In the genomic region with DNA sequence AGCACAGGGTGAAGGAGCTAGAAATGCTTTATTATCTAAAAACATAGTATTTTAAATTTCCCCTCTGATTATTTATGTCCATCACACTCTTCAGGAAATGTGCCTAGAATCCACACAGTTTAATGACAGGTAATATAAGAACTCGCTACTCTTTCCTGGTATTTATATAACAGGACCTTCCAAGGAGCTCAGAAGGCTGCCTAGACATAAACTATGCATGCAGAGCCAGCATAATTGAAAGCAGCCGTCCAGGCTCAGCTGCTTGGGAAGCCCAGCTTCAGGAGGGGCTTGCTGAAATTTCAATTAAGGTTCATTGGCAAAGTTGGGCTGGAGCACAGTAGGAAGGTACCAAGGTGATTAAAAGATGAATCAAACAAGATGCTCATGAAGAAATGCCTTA, we compare ENCODE assay signal across 7 mouse cellular contexts. TPM values are rescaled to one million over a fixed set of nuclear protein-coding genes. Genes with fewer than 3 reads are reported as not detected.
DNase-seq lines count a peak whose midpoint lies in the region; ATAC-seq and TF ChIP-seq lines count a peak whose summit lies in the region.

No protein-coding gene starts in this region.

- TF ChIP-seq POLR2A in testis, adult 2 months (IDR thresholded peaks at IDR 0.05; ENCODE audit: control insufficient read depth, low read depth, low read length): no peak

- H3K9ac ChIP-seq in heart, embryonic 16.5 days (ENCODE audit: low read length): peak overlapping the region; percentile 76
- H3K9ac ChIP-seq in liver, embryonic 15.5 days: no peak overlapping the region

- H3K4me1 ChIP-seq in testis, adult 2 months (ENCODE audit: control insufficient read depth, insufficient read depth, low read length): no peaks in the 10 kb centered on the region; the same call in 1 of the 2 replicates
- H3K4me1 ChIP-seq in heart, embryonic 16.5 days (ENCODE audit: control insufficient read depth, insufficient read depth, low read length): peaks cover 14% of the 10 kb centered on the region
- H3K4me1 ChIP-seq in liver, embryonic 15.5 days (replicated peaks): peaks cover 6% of the 10 kb centered on the region; the same call in 1 of the 2 replicates

- H3K9me3 ChIP-seq in heart, embryonic 16.5 days (replicated peaks; ENCODE audit: control insufficient read depth, low read length): no peaks in the 10 kb centered on the region
- no peaks in the 10 kb centered on the region for H3K9me3 ChIP-seq in liver, embryonic 15.5 days (replicated peaks)

- H3K4me3 ChIP-seq in testis, adult 2 months (ENCODE audit: control insufficient read depth, low read depth, low read length): no peak overlapping the region; the same call in 1 of the 2 replicates
- H3K4me3 ChIP-seq in heart, embryonic 16.5 days (ENCODE audit: low read length): peak overlapping the region; percentile 66
- H3K4me3 ChIP-seq in liver, embryonic 15.5 days (replicated peaks): peak overlapping the region; percentile 49

- no peak for DNase-seq in testis, postnatal 10 days (ENCODE audit: low spot score)
- no peak for DNase-seq in layer of hippocampus, adult 18-20 months (ENCODE audit: low spot score in 2 of 2)
- no peak for DNase-seq in left cerebral cortex, adult 18-20 months (ENCODE audit: low spot score in 2 of 2)
- DNase-seq in cerebellum, adult 11-12 months: no peak

- no peaks in the 10 kb centered on the region for H3K36me3 ChIP-seq in testis, adult 2 months (ENCODE audit: control insufficient read depth, insufficient read depth, low read length)
- peaks cover 10% of the 10 kb centered on the region for H3K36me3 ChIP-seq in heart, embryonic 16.5 days (ENCODE audit: control insufficient read depth, insufficient read depth)
- 0 out of 2 replicates have a peak, but pooled peaks cover 7% of the 10 kb centered on the region for H3K36me3 ChIP-seq in liver, embryonic 15.5 days (replicated peaks)

- ATAC-seq in heart, embryonic 16.5 days (replicated peaks; ENCODE audit: extremely low read depth, insufficient read depth, low FRiP score): no peak
- ATAC-seq in liver, embryonic 15.5 days (ENCODE audit: insufficient read depth): no peak

- TF ChIP-seq CTCF in testis, adult 2 months (IDR thresholded peaks at IDR 0.05; ENCODE audit: control insufficient read depth, insufficient read depth, insufficient replicate concordance, low read depth, low read length): no peak

- H3K4me2 ChIP-seq in heart, embryonic 16.5 days (ENCODE audit: low read depth, low read length): peak overlapping the region; percentile 81
- H3K4me2 ChIP-seq in liver, embryonic 15.5 days: peak overlapping the region; percentile 41

- H3K27ac ChIP-seq in testis, adult 2 months (ENCODE audit: control insufficient read depth, insufficient read depth, low read depth, low read length): peak overlapping the region; percentile 53; the same call in 1 of the 2 replicates
- peak overlapping the region; percentile 95 for H3K27ac ChIP-seq in heart, embryonic 16.5 days (ENCODE audit: low read length)
- 0 out of 2 replicates have a peak overlapping the region, but pooled peaks have one; percentile 57 for H3K27ac ChIP-seq in liver, embryonic 15.5 days (replicated peaks)

- 19% methylated on average over 2 of the region's 2 CpGs for WGBS in heart, embryonic 16.5 days
- WGBS in liver, embryonic 15.5 days (ENCODE audit: insufficient replicate concordance): 33% methylated on average over 2 of the region's 2 CpGs

- no peaks in the 10 kb centered on the region for H3K27me3 ChIP-seq in testis, adult 2 months (ENCODE audit: control insufficient read depth, insufficient read depth, low read length)
- no peaks in the 10 kb centered on the region for H3K27me3 ChIP-seq in heart, embryonic 16.5 days (ENCODE audit: control insufficient read depth, insufficient read depth, low read length)
- H3K27me3 ChIP-seq in liver, embryonic 15.5 days: no peaks in the 10 kb centered on the region

RNA-seq across cellular contexts. Expression of a gene that starts 2.2 kb away (rescaled TPM):
- 21.9 and 39.0 TPM in 2 replicates for polyA plus RNA-seq in testis, adult 2 months (2012; rRNA removed)
- 94.8 and 97.3 TPM in 2 replicates for polyA plus RNA-seq in heart, embryonic 16.5 days (2015; fragmentation: Nextera tagmentation; extraction: Ambion mirVana)
- polyA plus RNA-seq in liver, embryonic 15.5 days (2015; fragmentation: Nextera tagmentation; extraction: Ambion mirVana): 85.4 and 97.8 TPM in 2 replicates
- total RNA-seq in layer of hippocampus, adult 18-20 months (2021): 10 to 100 TPM; 15.4 to 19.3 TPM
- total RNA-seq in left cerebral cortex, adult 18-20 months (2021): 10 to 100 TPM; 17.3 to 17.9 TPM
